Mouse (Mus musculus) bone marrow macrophage, adult 2 months (primary cell): ENCODE results near the gene Uso1.

Source experiments
- CTCF ChIP-seq: IDR thresholded peaks from 2 replicates; pipeline ENCODE4 v1.5.1; 2012; ENCODE audit warnings: low read depth, mild to moderate bottlenecking, low read length, moderate library complexity
- POLR2A ChIP-seq: IDR thresholded peaks from 2 replicates; pipeline ENCODE4 v1.6.1; 2012; ENCODE audit warnings: mild to moderate bottlenecking, low read depth, low read length, borderline replicate concordance

- TF ChIP-seq CTCF (no peak), POLR2A (no peak)
Measured at GRCm38 (mm10) chr5:92234939-92235557, 97.3 kb downstream of the Uso1 start.
